Mouse (Mus musculus) left cerebral cortex, postnatal 14 days (tissue): ENCODE results near the gene Fgd6. TPM values are rescaled to one million over a fixed set of nuclear protein-coding genes. Genes with fewer than 3 reads are reported as not detected.

Experiments used
- DNase-seq, 2 experiments: peaks; one replicate each; pipeline ENCODE4 v3.0.0; 2021 to 2022; ENCODE audit warnings: low spot score in 2 of 2, mixed read lengths in 1 of 2
- intact Hi-C: fragments of 180-260 bp; cut with DNase I; formaldehyde crosslinking; loops from one replicate; pipeline ENCODE4 v1.15.1; 2025
- total RNA-seq, 2 experiments: library from RNA; stranded (reverse); gene quantifications; 2 replicates each; pipeline ENCODE4 v1.2.3; 2021

Fgd6 gene
- total RNA-seq, 2 experiments from 2014 or later = 8.4 to 8.9 TPM

DNA sequence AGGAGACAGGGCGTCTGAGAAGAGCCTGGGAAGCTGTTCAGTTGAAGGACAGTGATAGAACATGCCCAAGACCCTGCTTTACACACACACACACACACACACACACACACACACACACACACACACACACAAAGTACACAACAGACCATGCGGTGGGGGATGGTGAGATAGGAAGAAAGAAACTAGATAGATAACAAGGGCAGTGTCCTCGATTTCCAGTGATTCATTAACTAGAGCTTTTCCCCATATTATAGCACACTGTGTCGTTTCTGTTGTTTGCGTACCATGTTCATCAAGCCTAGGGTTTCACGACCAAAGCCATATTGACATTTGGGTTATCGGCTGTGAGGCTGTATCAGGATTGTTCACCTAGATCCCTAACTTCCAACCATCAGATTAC, 83.2 kb downstream of the Fgd6 start:
- intact Hi-C loops = loop anchor here (5.0 kb wide), 2 partner anchors 172 to 302 kb away; no protein-coding TSS in a partner anchor
- no peak for DNase-seq

GRCm38 (mm10) chr10:94120676-94121075, 84.9 kb downstream of the Fgd6 start:
- intact Hi-C loops = no loop called here
- no peak for DNase-seq

DNA sequence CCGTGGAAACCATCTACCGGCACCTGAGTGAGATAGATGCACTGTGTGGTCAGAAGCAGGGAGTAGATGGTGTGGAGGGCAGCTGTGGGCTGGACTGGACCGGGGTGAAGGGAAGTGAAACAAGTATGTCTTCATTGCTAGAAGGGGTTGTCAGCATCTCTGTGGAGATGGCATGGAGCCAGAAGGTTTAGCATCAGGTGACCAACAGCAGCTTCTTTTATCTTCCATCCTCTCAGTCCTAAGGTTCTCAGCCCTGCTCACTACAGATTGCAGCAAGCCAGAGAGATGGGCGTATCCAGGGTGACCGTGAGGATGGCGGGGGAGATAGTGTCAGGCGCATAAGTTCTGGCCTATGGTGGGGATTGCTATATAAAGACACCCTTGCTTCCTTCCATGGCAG, 86.8 kb downstream of the Fgd6 start:
- intact Hi-C loops = no loop called here
- peak; percentile 22 to 27 for DNase-seq

DNA sequence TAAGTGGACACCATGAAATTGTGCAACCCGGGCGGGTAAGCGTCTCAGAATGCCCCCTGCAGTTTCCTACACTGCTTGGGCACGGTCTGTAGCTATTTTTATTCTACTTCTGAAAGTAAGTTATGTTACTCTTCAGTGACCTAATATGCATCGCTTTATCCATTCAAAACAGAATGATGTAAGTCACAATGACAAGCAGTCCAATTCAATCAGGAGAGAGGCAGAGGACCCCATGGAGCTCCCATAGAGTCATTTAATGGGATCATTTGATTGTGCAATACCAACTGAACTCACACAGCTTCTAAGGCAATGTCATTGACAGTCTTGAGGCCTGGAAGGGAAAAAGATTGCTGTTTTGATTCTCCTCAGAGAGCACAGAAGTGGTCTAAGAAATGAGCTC, 87.8 kb downstream of the Fgd6 start:
- intact Hi-C loops = no loop called here
- no peak for DNase-seq

DNA sequence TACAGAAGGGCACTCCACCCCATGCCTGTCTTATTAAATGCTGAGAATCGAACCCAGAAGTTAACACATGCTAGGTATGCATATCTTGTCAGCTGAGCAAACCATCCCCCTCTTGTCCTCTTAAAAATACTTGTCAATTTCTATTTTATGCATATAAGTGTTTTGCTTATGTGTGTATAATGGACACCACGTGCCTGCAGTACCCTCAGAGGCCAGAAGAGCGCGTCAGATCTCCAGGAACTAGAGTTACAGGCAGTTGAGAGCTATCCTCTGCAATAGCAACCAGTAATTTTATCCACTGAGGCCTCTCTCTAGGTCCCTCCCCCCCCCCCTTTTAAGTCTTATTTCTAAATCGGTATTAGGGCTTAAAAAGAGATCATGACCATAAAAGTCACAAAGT, 88.6 kb downstream of the Fgd6 start:
- DNase-seq = peak in 1 of 2 experiments; percentile 56
- intact Hi-C loops = no loop called here

- intact Hi-C loops = no loop called here
- peak; percentile 69 to 89 for DNase-seq
Observed at GRCm38 (mm10) chr10:94129680-94130119, 93.9 kb downstream of the Fgd6 start.

DNA sequence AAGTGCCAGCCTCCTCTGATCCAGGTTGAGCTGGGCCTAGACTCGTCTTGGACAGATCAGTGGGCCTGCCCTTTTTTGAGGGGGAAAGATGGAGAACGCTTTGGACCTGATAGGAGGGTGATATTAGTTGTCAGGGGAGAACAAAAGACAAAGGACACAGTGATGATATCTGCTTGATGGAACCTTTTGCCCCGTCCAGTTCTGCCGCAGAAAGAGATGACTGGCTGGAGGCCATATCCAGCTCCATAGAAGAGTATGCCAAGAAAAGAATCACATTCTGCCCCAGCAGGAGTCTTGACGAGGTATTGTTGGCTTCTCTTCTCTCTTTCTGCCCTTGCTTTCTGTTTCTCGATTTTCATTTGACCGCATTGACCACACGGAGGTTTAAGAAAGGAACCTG, 97.3 kb downstream of the Fgd6 start:
- no peak for DNase-seq
- intact Hi-C loops = no loop called here

DNA sequence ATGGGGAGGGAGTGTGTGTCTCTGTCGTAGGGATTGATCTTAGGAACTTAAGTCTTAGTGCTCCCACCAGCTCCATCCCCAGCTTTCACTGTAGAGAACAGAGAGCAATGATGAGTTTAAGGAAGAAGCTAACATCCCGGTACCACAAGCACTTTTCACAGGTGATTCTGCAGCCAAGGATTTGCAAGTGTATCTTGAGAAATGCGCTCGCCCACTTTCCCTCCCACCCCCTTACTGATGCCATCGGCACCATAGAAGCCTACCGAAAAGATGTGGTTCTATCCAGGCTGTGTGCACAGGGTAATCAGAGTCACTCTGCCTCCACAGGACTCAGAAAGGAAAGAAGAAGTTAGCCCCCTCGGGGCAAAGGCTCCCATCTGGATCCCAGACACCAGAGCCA, 97.9 kb downstream of the Fgd6 start:
- DNase-seq = peak; percentile 11 to 15
- intact Hi-C loops = no loop called here

DNA sequence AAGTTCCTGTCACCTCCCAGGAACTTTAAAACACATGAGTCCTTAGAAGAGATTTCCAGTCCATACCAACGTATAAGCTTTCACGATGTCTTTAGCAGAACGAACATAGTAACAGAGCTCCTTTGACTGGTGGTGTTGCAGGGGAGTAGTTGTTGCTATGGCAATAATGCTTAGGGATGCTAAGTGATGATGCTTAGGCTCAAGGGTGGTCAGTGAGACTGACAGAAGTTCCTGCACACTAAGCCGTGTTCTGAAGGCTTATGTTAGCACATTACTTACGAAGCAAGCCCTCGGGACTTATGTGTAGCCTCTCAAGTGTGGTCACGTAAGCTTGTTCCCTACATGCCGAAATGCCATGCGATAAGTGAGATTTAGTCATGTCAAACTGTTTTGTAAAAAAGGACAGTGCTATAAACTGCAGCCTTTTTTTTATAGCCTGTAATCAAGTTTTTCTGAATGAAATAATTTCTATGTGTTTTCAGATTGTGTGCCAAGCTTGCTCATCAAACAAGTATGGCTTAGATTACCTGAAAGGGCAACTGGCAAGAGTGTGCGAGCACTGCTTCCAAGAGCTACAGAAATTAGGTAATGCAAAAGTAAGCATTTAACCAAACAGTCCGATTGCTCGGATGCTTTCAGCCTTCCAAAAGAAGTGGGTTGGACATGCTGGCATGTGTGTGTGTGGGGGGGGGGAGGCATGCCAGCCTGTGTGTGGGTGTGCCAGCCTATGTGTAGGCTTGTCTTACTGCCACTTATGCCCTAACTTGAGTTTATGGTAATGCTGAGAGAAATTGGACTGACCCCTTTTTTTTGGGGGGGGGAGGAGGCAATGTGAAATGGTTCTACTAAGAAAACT, 99.0 kb downstream of the Fgd6 start:
- intact Hi-C loops = no loop called here
- DNase-seq = peak in 1 of 2 experiments; percentile 40

DNA sequence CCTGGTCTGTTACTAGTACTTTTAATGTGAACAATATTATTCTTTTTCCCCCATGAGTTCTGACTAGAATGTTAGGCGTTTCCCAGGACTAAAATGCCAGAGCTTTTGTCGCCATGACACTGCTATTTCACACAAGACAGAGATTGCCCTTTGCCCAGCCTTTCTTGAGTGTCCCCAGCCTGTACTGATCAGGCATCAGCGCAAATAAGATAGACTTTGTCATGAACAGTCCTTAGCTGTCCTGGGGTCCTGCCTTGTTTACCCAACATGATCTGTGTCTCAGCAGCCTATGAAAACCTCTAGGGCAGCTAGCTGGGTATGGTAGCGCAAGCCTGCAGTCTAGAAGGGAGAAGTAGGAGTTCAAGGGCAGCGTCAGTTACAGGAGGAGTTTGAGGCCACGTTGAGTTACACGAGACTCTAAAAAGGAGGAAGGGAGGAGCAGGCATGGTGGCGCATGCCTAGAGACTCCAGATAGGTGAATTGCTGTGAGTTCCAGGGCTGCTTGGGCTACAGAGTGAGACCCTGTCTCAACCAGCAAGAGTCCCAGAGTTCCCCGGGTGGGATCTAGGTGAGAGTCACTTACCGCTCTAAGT, 103.2 kb downstream of the Fgd6 start:
- intact Hi-C loops = no loop called here
- no peak for DNase-seq

DNA sequence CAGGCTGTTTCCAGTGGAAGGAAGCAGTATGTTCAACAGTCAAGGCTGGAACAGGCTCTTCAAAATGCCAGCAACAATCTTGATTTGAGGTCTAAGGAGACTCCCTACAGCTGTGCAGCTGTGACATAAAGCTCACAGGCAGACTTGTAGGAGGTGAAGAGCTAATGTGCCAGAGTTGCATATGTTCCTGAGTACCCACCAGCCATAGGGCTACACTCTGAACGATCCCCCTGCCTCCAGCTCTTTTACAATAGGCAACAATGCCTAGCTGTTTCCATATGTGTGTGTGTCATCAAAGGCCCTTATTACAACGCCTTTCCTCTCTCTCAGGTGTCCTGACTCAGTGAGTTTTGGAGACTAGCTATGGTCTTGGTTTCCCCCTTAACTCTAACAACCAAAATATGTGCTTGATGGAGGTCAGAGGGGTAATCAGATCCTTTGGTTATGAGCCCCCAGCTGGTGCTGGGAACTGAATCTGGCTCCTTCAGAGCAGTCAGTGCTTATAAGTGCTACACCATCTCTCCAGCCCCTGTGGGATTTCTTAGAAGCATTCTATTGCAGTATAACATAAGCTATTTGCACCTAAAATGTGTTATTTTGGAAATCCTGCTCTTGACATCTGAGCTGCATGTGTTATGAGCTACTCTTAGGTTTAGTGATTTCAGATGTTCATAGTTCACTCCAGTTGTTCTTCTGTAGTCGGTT, 104.6 kb downstream of the Fgd6 start:
- DNase-seq = peak in 1 of 2 experiments; percentile 14
- intact Hi-C loops = no loop called here

GRCm38 (mm10) chr10:94142427-94142826, 106.6 kb downstream of the Fgd6 start:
- intact Hi-C loops = loop anchor here (1.0 kb wide), 1 partner anchor 16 kb away; no protein-coding TSS in a partner anchor
- DNase-seq = no peak

DNA sequence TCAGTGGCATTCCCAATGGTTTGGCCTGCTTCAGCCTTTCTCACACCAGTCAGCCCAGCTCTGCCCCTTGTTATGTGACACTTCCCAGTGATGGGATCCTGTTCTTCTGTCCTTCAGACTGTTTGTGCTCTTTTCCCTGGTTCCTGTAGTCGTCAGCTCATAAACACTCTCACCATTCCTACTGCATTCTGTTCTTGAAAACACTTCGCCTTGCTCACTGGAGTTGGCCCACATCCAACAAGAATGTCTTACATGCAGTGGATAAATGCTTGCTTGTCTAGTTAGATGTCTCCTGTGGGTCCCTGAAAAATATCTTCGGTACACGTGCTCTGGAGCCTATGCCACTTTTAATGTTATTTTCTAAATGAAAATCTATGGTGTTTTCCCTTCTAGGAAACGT, 108.8 kb downstream of the Fgd6 start:
- intact Hi-C loops = no loop called here
- peak in 1 of 2 experiments; percentile 17 for DNase-seq

DNA sequence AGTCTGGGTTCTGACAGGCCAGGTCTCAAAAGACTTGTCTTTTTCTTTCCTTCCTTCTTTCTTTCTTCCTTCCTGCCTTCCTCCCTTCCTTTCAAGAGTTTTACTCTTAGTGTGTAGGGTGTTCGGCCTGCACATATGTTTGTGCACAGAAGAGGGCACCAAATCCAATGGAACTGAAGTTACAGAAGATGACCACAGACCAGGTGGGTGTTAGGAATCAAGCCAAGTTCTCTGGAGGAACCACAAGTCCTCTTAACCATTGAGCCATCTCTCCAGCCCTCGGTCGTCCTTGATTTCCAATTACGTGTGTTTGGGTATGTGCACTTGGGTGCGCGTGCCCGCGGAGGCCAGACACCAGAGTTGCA, 111.6 kb downstream of the Fgd6 start:
- no peak for DNase-seq
- intact Hi-C loops = no loop called here

DNA sequence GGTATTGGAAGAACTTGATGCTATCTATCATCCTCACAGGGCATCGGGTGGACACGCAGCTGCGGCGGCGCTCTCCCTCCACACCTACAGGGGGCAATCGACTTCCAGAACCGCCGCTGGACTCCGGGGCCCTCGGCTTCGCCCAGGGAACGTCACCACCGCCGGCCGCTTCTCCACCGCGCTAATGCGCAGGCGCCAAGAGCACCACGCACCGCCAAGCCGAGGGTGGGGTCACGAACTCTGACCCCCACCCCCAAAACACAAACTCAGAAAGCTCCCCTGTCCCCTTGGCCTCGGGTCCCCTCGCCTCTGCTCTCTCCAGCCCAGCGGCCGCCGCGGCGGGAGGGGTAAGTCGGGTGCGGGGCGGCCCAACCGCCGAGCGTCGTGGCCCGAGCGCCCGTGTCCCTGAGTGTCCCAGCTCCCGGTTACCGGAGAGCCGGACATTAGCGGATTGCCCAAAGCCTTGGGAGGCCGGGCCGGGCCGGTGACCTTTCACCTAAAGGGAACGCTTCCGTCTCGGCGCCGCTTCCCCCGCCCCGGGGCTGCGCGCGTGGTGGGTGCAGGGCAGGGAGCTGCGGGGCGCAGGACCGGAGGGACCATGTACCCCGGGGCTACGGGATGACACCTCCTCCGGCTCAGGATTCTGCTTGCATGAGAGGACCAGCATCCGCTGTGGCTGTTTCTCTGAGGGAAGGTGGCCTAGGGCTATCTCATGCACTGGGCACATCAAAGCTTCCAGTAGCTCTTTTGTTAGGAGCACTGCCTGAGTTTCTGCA, 112.1 kb downstream of the Fgd6 start, which contains the start of gene Nr2c1:
Gene Nr2c1, plus strand, starts transcription at position 268 of the 776 bp plus-strand sequence.
- intact Hi-C loops = no loop called here
- DNase-seq = peak; percentile 91 to 94

GRCm38 (mm10) chr10:94151488-94151887, 115.7 kb downstream of the Fgd6 start:
- intact Hi-C loops = no loop called here
- DNase-seq = no peak

DNA sequence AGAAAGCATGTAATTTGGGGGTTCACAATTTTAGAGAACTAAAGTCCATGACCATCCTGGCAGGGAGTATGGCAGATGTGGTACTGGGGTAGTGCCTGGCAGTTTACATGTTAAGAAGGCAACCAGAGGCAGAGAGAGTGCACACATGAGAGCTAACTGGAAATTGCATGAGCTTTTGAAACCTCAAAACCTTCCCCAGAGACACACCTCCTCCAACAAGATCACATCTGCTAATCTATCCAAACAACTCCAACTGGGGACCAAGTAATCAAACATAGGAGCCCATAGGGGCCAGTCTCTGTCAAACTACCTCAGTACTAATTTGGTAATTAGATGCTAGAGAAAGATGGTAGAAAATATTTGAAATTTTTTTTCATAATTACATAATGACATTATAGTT, 118.0 kb downstream of the Fgd6 start:
- no peak for DNase-seq
- intact Hi-C loops = no loop called here

DNA sequence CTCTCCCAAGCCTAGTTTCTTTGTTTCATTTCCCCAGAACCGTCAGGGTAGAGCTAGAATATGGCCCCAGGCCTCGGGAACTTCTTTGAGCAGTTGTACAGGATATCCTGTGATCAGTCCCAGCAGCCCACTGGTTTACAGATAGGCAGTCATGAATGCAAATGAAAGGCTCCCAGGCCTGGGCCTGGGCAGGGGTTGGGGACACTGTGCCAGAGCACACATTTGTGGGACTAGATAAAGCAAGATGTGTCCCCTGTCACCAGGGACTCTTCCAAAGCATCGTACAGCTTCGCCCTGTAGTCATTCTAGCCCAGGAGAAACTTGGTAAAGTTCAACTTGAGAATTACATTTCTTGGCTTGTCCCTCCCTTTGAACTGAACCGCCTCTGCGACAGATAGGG, 123.2 kb downstream of the Fgd6 start:
- intact Hi-C loops = no loop called here
- DNase-seq = no peak

DNA sequence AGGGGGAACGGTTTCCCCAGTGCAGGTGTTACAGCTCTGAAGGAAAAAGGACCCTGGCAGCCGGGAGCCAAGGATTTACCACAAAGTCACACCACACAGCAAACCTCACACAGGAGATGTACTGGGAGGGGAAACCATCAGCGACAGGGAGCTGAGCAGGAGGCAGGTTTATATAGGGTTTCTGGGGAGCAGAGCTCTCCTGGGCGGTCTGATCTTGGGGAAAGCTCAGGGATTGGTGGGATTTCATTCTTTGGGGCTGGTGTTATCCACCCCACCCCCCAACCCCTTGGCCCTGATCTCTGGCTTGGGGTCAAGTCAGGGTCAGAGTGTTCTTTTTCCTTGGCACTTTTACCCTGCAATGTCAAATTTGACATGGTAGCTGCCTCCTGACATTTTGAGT, 123.6 kb downstream of the Fgd6 start:
- no peak for DNase-seq
- intact Hi-C loops = no loop called here
